Mouse (Mus musculus) liver, embryonic 11.5 days (tissue): Measurements from ENCODE around the gene B3gat3. TPM values are rescaled to one million over a fixed set of nuclear protein-coding genes. Genes with fewer than 3 reads are reported as not detected.

Experiments
- ATAC-seq: fragments of 200-750 bp; cut with Nextera tagmentation; replicated peaks from 2 replicates; pipeline ENCODE4 v1.8.0; 2017; ENCODE audit warnings: moderate number of reproducible peaks, mild to moderate bottlenecking, moderate TSS enrichment, moderate library complexity; ENCODE audit not compliant: low FRiP score
- DNase-seq: peaks from one replicate; pipeline ENCODE4 v3.0.0-alpha.2; 2017; ENCODE audit warnings: low spot score
- H3K27ac ChIP-seq: fragments of 300-500 bp; sonication (generic); 2 replicates; pipeline ENCODE4 v1.5.1; 2014; ENCODE audit warnings: mild to moderate bottlenecking, low read depth, low read length, control low read depth
- H3K27me3 ChIP-seq: fragments of 300-500 bp; sonication (generic); replicated peaks from 2 replicates; pipeline ENCODE4 v1.6.1; 2014; ENCODE audit warnings: low read length, mixed read lengths; ENCODE audit not compliant: control insufficient read depth, insufficient read depth
- H3K36me3 ChIP-seq: fragments of 300-500 bp; sonication (generic); 2 replicates; pipeline ENCODE4 v1.6.1; 2014; ENCODE audit warnings: mild to moderate bottlenecking, low read length, moderate library complexity, mixed read lengths; ENCODE audit not compliant: control insufficient read depth, insufficient read depth
- H3K4me1 ChIP-seq: fragments of 300-500 bp; sonication (generic); replicated peaks from 2 replicates; pipeline ENCODE4 v1.6.1; 2014; ENCODE audit warnings: low read length, mixed read lengths; ENCODE audit not compliant: control insufficient read depth, insufficient read depth
- H3K4me2 ChIP-seq: fragments of 300-500 bp; sonication (generic); 2 replicates; pipeline ENCODE4 v1.6.1; 2014; ENCODE audit warnings: mild to moderate bottlenecking, control low read depth, moderate library complexity
- H3K4me3 ChIP-seq: fragments of 300-500 bp; sonication (generic); 2 replicates; pipeline ENCODE4 v1.5.1; 2014; ENCODE audit warnings: low read depth, low read length, control low read depth
- H3K9ac ChIP-seq: fragments of 300-500 bp; sonication (generic); 2 replicates; pipeline ENCODE4 v1.6.1; 2014; ENCODE audit warnings: low read depth, low read length, control low read depth
- H3K9me3 ChIP-seq: fragments of 300-500 bp; sonication (generic); 2 replicates; pipeline ENCODE4 v1.6.1; 2016; ENCODE audit warnings: low read length, inconsistent platforms, mixed read lengths; ENCODE audit not compliant: control insufficient read depth
- WGBS: fragments of 180-500 bp; shearing (Covaris S2); extraction: QIAGEN DNeasy Blood & Tissue Kit; methylation state at CpG from one replicate; pipeline ENCODE4 v1.1.7; 2014; 5-methylcytosine and 5-hydroxymethylcytosine counted together
- polyA plus RNA-seq: library from polyadenylated mRNA; unstranded; fragments of >200 nt; fragmentation: Nextera tagmentation; extraction: Ambion mirVana; gene quantifications from 2 replicates; pipeline ENCODE4 v1.2.1, GENCODE M21; 2014

The B3gat3 gene
- polyA plus RNA-seq, 1 experiment from 2014 or later = 34.8 TPM

- Histone ChIP-seq H3K9ac (peak overlapping the region; percentile 86), H3K27ac (peak overlapping the region; percentile 90), H3K4me1 (peaks cover 15% of the 10 kb centered on the region), H3K36me3 (peaks cover 23% of the 10 kb centered on the region), H3K27me3 (no peaks in the 10 kb centered on the region), H3K9me3 (no peaks in the 10 kb centered on the region), H3K4me2 (peak overlapping the region; percentile 81), H3K4me3 (peak overlapping the region; percentile 84)
- ATAC-seq (no peak), DNase-seq (no peak)
- 57% methylated on average over 6 of the region's 6 CpGs for WGBS
Measured at GRCm38 (mm10) chr19:8919684-8920072, 496 bp upstream of the B3gat3 start.

DNA sequence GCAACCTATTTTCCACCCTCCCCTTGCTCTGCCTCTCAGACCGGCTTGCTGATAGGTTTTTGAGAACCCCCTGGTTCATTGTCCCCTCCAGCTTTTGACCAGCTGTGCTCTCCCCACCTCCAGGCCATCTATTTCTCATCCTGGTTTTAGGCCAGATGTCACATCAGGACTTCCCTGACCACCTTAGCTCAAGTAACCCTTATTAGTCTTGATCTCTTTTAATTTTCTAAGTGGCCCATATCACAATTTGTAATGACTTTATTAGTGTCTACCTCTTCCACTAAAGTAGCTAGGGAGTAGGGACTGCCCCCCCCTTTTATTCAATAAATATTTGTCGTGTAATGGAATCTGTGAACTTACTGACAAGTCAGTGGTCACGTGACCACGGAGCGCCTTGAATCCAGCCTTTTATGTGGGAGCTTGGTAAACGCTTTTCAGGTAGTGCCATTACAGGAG is 690 bp downstream of the B3gat3 start:
- Histone ChIP-seq H3K4me2 (peak overlapping the region; percentile 81), H3K4me1 (peaks cover 15% of the 10 kb centered on the region), H3K9ac (peak overlapping the region; percentile 86), H3K27ac (peak overlapping the region; percentile 90), H3K9me3 (no peaks in the 10 kb centered on the region), H3K36me3 (peaks cover 18% of the 10 kb centered on the region), H3K4me3 (peak overlapping the region; percentile 84), H3K27me3 (no peaks in the 10 kb centered on the region)
- DNase-seq (no peak), ATAC-seq (no peak)
- 1% methylated on average over 6 of the region's 6 CpGs for WGBS

DNA sequence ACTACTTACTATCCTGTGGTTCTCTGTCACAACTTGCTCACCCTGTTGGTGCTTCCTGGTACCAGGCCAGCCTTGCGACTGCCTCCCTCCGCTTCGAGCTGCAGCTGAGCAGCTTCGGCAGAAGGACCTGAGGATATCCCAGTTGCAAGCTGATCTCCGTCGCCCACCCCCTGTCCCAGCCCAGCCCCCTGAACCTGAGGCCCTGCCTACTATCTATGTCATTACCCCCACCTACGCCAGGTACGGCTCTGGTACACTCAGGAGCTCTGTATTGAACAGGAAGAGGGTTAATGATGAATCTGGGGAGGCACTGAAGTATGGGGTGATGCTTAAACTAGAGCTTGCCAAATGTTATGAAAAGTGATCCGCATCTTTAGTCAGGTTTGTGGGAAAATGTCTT is 1.6 kb downstream of the B3gat3 start:
- Histone ChIP-seq H3K36me3 (peaks cover 12% of the 10 kb centered on the region; the same call in 1 of the 2 replicates), H3K4me3 (peak overlapping the region; percentile 84), H3K4me2 (peak overlapping the region; percentile 81), H3K9ac (0 out of 2 replicates have a peak overlapping the region, but pooled peaks have one; percentile 34), H3K4me1 (peaks cover 18% of the 10 kb centered on the region), H3K27ac (peak overlapping the region; percentile 90; the same call in 1 of the 2 replicates), H3K27me3 (no peaks in the 10 kb centered on the region), H3K9me3 (no peaks in the 10 kb centered on the region)
- no peak for ATAC-seq
- DNase-seq = no peak
- WGBS = 74% methylated on average over 9 of the region's 9 CpGs

DNA sequence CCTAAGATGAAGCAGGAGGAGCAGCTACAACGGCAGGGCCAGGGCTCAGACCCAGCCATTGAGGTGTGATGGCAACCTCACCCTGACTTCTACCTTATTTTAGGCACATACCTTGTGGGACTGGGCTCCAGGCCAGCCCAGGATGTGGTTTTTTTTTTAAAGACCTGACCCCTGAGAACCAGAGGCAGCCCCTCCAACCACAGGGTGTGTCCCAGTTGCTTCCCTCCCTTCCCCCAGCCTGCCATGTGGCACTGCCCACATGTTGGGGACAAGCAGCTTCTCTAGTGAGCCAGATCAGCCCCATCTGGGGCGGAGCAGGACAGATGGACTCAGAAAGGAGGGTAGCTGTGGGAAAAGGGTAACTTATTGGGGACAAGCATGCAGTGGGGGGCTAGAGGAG is 6.6 kb downstream of the B3gat3 start:
- no peaks in the 10 kb centered on the region for H3K9me3 ChIP-seq
- peaks cover 39% of the 10 kb centered on the region for H3K4me1 ChIP-seq
- 65% methylated on average over 2 of the region's 2 CpGs for WGBS
- DNase-seq (no peak), ATAC-seq (no peak)
- H3K4me3 ChIP-seq = no peak overlapping the region
- 0 out of 2 replicates have a peak overlapping the region, but pooled peaks have one; percentile 8 for H3K27ac ChIP-seq
- H3K27me3 ChIP-seq = no peaks in the 10 kb centered on the region
- H3K36me3 ChIP-seq = peaks cover 12% of the 10 kb centered on the region; the same call in 1 of the 2 replicates
- H3K4me2 ChIP-seq = peak overlapping the region; percentile 19; the same call in 1 of the 2 replicates
- H3K9ac ChIP-seq = peak overlapping the region; percentile 26

GRCm38 (mm10) chr19:8927891-8928525 is 7.8 kb downstream of the B3gat3 start:
- no peak overlapping the region for H3K4me3 ChIP-seq
- 54% methylated on average over 12 of the region's 12 CpGs for WGBS
- no peaks in the 10 kb centered on the region for H3K27me3 ChIP-seq
- no peaks in the 10 kb centered on the region for H3K9me3 ChIP-seq
- H3K9ac ChIP-seq = no peak overlapping the region
- peak overlapping the region; percentile 90 for H3K4me2 ChIP-seq
- peak overlapping the region; percentile 92 for H3K27ac ChIP-seq
- DNase-seq (no peak), ATAC-seq (peak; percentile 65)
- H3K36me3 ChIP-seq = peaks cover 12% of the 10 kb centered on the region; the same call in 1 of the 2 replicates
- H3K4me1 ChIP-seq = peaks cover 37% of the 10 kb centered on the region

- peak overlapping the region; percentile 88; the same call in 1 of the 2 replicates for H3K9ac ChIP-seq
- 28% methylated on average over 16 of the region's 16 CpGs for WGBS
- H3K27me3 ChIP-seq = no peaks in the 10 kb centered on the region
- peaks cover 17% of the 10 kb centered on the region; the same call in 1 of the 2 replicates for H3K36me3 ChIP-seq
- H3K4me1 ChIP-seq = peaks cover 36% of the 10 kb centered on the region
- H3K4me2 ChIP-seq = peak overlapping the region; percentile 90
- DNase-seq = no peak
- ATAC-seq = no peak; the same call in 1 of the 2 replicates
- peak overlapping the region; percentile 87 for H3K4me3 ChIP-seq
- H3K9me3 ChIP-seq = no peaks in the 10 kb centered on the region
- peak overlapping the region; percentile 92 for H3K27ac ChIP-seq
Measured at GRCm38 (mm10) chr19:8928689-8929223, 8.6 kb downstream of the B3gat3 start.

DNA sequence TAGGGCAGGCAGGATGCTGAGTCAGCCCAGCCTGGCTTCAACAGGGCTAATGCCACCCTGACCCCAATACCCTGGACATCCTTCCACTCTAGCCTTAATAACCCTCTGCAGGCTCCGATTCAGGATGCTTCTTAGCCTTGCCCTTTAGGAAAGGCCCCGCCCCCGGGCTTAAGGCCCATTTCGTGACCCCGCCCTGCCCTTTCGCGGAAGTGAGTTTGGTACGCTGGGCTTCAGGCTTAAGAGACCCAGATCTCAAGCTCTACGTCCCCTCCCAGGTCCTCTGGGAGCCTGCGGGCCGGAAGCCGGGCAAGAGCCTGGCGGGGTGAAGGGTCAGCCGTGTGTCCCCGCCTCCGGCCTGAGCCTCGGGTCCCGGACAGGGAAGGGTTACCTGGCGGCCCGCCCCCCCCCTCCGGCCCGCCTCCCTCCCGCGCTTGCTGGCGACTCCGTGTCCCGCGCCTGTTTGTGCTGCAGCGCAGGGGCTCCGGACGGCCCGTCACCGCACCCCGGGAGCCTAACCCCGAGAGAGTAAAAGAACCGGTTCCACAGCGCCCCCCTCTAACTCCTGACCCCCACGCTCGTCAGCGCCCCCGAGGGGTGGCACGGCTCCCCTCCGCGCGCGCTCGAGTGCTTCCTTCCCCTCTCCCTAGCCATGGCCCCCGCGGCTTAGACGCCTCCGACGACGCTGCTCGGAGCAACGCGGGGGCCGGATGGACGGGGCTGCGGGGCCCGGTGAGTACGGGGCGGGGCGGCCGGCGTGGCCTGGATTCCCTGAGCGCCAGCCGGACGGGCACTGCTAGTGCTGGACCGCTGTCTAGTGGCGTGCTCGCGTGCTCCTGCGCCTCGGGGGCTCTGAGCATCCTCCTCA is 9.3 kb downstream of the B3gat3 start, which contains the start of the genes Rom1 and Eml3:
Rom1 (minus strand) TSS at position 133 of the 865 bp plus-strand sequence.
Eml3 (plus strand) TSS at position 329 of the 865 bp plus-strand sequence.
- Histone ChIP-seq H3K27me3 (no peaks in the 10 kb centered on the region), H3K9ac (peak within 1 kb of the TSS; percentile 88), H3K4me2 (peak within 1 kb of the TSS; percentile 90), H3K27ac (peak within 1 kb of the TSS; percentile 92), H3K36me3 (peaks cover 21% of the 10 kb centered on the region; the same call in 1 of the 2 replicates), H3K4me3 (peak within 1 kb of the TSS; percentile 87), H3K4me1 (peaks cover 34% of the 10 kb centered on the region), H3K9me3 (no peaks in the 10 kb centered on the region)
- under 1% methylated on average over 68 of the region's 74 CpGs for WGBS
- DNase-seq (peak; percentile 86), ATAC-seq (peak; percentile 75)

DNA sequence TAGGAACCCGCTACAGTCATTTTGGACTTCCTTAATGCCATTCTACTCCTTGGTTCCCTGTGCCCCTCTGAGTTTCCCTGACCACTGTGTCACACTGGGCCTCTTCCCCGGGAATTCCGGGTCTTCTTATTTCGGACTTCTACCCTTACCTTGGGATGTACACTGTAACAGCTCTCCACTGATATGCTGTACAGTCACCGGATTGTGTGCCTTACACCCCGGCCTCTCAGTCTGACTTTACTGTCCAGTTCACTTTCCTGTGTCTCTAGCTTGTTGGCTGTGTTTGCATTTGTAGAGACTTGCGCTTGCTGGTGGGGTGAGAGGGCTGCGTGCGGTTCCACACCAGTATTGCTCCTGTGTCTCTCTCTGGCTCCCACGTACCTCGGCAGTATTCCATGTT is 9.9 kb downstream of the B3gat3 start:
- peak overlapping the region; percentile 87 for H3K4me3 ChIP-seq
- H3K9me3 ChIP-seq = no peaks in the 10 kb centered on the region
- H3K4me1 ChIP-seq = peaks cover 34% of the 10 kb centered on the region
- no peaks in the 10 kb centered on the region for H3K27me3 ChIP-seq
- H3K4me2 ChIP-seq = peak overlapping the region; percentile 90
- peaks cover 27% of the 10 kb centered on the region for H3K36me3 ChIP-seq
- H3K9ac ChIP-seq = peak overlapping the region; percentile 88
- peak overlapping the region; percentile 92 for H3K27ac ChIP-seq
- 10% methylated on average over 11 of the region's 11 CpGs for WGBS
- DNase-seq = no peak
- no peak for ATAC-seq
